Mouse (Mus musculus) limb, embryonic 13.5 days (tissue): ENCODE data around the gene Zfp948. TPM values are rescaled to one million over a fixed set of nuclear protein-coding genes. Genes with fewer than 3 reads are reported as not detected.

Experiments used
- ATAC-seq: fragments of 200-750 bp; cut with Nextera tagmentation; 2 replicates; pipeline ENCODE4 v1.8.0; 2017; ENCODE audit warnings: low read depth, moderate number of reproducible peaks, moderate TSS enrichment; ENCODE audit not compliant: low FRiP score
- H3K27ac ChIP-seq: fragments of 300-500 bp; sonication (generic); 2 replicates; pipeline ENCODE4 v1.5.1; 2015; ENCODE audit warnings: inconsistent platforms, mild to moderate bottlenecking, moderate library complexity
- H3K27me3 ChIP-seq: fragments of 300-500 bp; sonication (generic); 2 replicates; pipeline ENCODE4 v1.6.1; 2015; ENCODE audit warnings: mild to moderate bottlenecking, inconsistent platforms
- H3K36me3 ChIP-seq: fragments of 300-500 bp; sonication (generic); 2 replicates; pipeline ENCODE4 v1.6.1; 2015; ENCODE audit warnings: inconsistent platforms, mild to moderate bottlenecking, moderate library complexity
- H3K4me1 ChIP-seq: fragments of 300-500 bp; sonication (generic); 2 replicates; pipeline ENCODE4 v1.6.1; 2015; ENCODE audit warnings: inconsistent platforms
- H3K4me2 ChIP-seq: fragments of 300-500 bp; sonication (generic); replicated peaks from 2 replicates; pipeline ENCODE4 v1.6.1; 2015; ENCODE audit warnings: inconsistent platforms, mild to moderate bottlenecking, moderate library complexity
- H3K4me3 ChIP-seq: fragments of 300-500 bp; sonication (generic); 2 replicates; pipeline ENCODE4 v1.5.1; 2015; ENCODE audit warnings: moderate library complexity, mild to moderate bottlenecking, inconsistent platforms
- H3K9ac ChIP-seq: fragments of 300-500 bp; sonication (generic); 2 replicates; pipeline ENCODE4 v1.6.1; 2015; ENCODE audit warnings: mild to moderate bottlenecking, inconsistent platforms
- H3K9me3 ChIP-seq: fragments of 300-500 bp; sonication (generic); 2 replicates; pipeline ENCODE4 v1.6.1; 2016; ENCODE audit warnings: inconsistent platforms
- WGBS: fragments of 180-500 bp; shearing (Covaris S2); methylation state at CpG from one replicate; pipeline ENCODE4 v1.1.7; 2015; 5-methylcytosine and 5-hydroxymethylcytosine counted together
- polyA plus RNA-seq: library from polyadenylated mRNA; unstranded; fragments of >200 nt; fragmentation: Nextera tagmentation; extraction: Ambion mirVana; gene quantifications from 2 replicates; pipeline ENCODE4 v1.2.1, GENCODE M21; 2015

Zfp948 gene
- 16.9 and 17.9 TPM in 2 replicates for polyA plus RNA-seq

GRCm38 (mm10) chr17:21566728-21567349, at the start of gene Zfp948:
TSS of gene Zfp948 (plus strand) at chr17:21567008.
- peak within 1 kb of the TSS; percentile 72 for H3K4me3 ChIP-seq
- ATAC-seq: peak; percentile 95
- no peaks in the 10 kb centered on the region; the same call in 1 of the 2 replicates for H3K36me3 ChIP-seq
- H3K4me2 ChIP-seq: peak within 1 kb of the TSS; percentile 71
- H3K9ac ChIP-seq: peak within 1 kb of the TSS; percentile 77
- H3K27ac ChIP-seq: peak within 1 kb of the TSS; percentile 85
- H3K4me1 ChIP-seq: peaks cover 11% of the 10 kb centered on the region
- H3K27me3 ChIP-seq: no peaks in the 10 kb centered on the region
- no peaks in the 10 kb centered on the region for H3K9me3 ChIP-seq
- under 1% methylated on average over 29 of the region's 29 CpGs for WGBS

DNA sequence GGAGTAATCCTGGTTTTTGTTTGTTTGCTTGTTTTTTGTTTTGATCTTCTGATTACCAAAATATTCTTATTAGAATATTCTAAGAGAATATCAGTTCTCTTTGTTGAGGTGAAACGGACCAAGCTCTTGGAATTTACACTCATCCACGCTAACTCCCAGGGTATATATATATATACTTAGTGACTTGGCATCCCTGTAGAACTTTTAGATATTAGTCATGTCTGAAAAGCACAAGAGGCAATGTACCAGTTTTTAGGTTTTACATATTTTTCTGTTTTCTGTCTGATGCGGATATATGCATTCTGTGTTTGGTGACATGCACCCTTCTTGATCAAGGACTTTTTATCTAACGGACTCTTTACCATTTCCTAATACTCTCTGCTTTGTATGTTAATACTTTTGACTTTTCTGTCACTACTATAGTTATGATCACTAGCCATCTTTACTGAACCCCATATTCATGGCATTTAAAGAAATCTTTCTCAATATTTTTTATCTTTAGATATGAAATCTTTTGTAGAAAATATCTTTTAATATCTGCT, 49.6 kb upstream of the Zfp948 start:
- H3K4me1 ChIP-seq: 0 out of 2 replicates have a peak, but pooled peaks cover 5% of the 10 kb centered on the region
- 38% methylated on average over 4 of the region's 4 CpGs for WGBS
- H3K9ac ChIP-seq: peak overlapping the region; percentile 70
- 0 out of 2 replicates have a peak, but pooled peaks cover 1% of the 10 kb centered on the region for H3K36me3 ChIP-seq
- no peak for ATAC-seq
- peak overlapping the region; percentile 90 for H3K27ac ChIP-seq
- no peaks in the 10 kb centered on the region for H3K27me3 ChIP-seq
- H3K4me3 ChIP-seq: peak overlapping the region; percentile 55
- H3K4me2 ChIP-seq: peak overlapping the region; percentile 76
- no peaks in the 10 kb centered on the region for H3K9me3 ChIP-seq

DNA sequence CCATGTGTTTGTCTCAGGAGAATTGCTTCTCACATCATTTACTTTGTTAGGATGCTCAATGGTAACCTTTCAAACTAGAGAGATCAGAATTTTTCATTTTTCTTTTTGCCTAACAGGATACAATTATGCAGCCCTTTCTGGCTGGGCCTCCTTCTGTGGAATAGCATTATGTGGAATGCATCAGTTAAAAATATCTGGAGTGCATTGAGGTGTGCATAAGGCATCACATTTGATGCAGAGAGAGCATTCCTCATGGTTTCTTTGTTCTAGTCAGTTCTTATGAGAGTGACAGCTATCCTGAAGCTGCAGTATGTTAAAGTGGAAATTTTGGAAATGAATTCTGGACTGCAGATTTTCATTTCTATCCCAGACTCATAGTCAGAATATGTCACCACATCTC, 40.5 kb upstream of the Zfp948 start:
- no peak for ATAC-seq
- Histone ChIP-seq H3K4me2 (no peak overlapping the region), H3K9me3 (no peaks in the 10 kb centered on the region), H3K36me3 (no peaks in the 10 kb centered on the region), H3K9ac (no peak overlapping the region), H3K27ac (no peak overlapping the region), H3K4me3 (no peak overlapping the region), H3K4me1 (peaks cover under 1% of the 10 kb centered on the region), H3K27me3 (no peaks in the 10 kb centered on the region)

- no peaks in the 10 kb centered on the region for H3K9me3 ChIP-seq
- H3K4me1 ChIP-seq: peaks cover 24% of the 10 kb centered on the region
- WGBS: 74% methylated on average over 5 of the region's 5 CpGs
- ATAC-seq: no peak
- no peak overlapping the region for H3K27ac ChIP-seq
- H3K27me3 ChIP-seq: no peaks in the 10 kb centered on the region
- H3K4me2 ChIP-seq: peak overlapping the region; percentile 71; the same call in 1 of the 2 replicates
- no peak overlapping the region for H3K9ac ChIP-seq
- no peak overlapping the region for H3K4me3 ChIP-seq
- H3K36me3 ChIP-seq: no peaks in the 10 kb centered on the region
Observed at GRCm38 (mm10) chr17:21530645-21531330, 36.0 kb upstream of the Zfp948 start.

DNA sequence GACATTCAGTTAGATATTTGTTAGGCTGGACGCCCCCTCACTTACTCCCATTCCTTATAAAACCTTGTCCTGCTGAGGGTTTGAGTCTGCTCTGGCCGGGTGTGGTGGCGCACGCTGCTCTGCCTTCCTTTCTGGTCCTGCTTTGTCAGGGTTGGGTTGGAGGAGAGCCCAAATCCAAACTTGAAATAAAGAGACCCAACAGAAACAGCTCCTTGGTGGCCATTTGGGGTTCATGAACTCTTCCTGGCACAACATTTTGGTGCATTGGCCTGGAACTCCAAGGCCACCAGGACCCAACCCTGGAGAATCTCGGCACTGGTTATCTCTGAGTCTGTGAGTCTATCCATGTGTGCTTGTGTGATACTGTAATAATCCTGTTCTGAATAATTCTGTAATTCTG, 35.2 kb upstream of the Zfp948 start:
- Histone ChIP-seq H3K4me2 (peak overlapping the region; percentile 71), H3K4me3 (peak overlapping the region; percentile 60), H3K9me3 (no peaks in the 10 kb centered on the region), H3K27me3 (no peaks in the 10 kb centered on the region), H3K36me3 (no peaks in the 10 kb centered on the region), H3K4me1 (peaks cover 24% of the 10 kb centered on the region), H3K9ac (peak overlapping the region; percentile 84), H3K27ac (peak overlapping the region; percentile 90)
- 68% methylated on average over 5 of the region's 5 CpGs for WGBS
- ATAC-seq: no peak

- peak; percentile 89 for ATAC-seq
- peak overlapping the region; percentile 90 for H3K27ac ChIP-seq
- no peaks in the 10 kb centered on the region for H3K36me3 ChIP-seq
- H3K4me1 ChIP-seq: peaks cover 24% of the 10 kb centered on the region
- H3K9ac ChIP-seq: peak overlapping the region; percentile 84
- no peaks in the 10 kb centered on the region for H3K27me3 ChIP-seq
- H3K4me2 ChIP-seq: peak overlapping the region; percentile 71
- under 1% methylated on average over 54 of the region's 54 CpGs for WGBS
- H3K4me3 ChIP-seq: peak overlapping the region; percentile 60
- H3K9me3 ChIP-seq: no peaks in the 10 kb centered on the region
Observed at GRCm38 (mm10) chr17:21532101-21532951, 34.5 kb upstream of the Zfp948 start.

DNA sequence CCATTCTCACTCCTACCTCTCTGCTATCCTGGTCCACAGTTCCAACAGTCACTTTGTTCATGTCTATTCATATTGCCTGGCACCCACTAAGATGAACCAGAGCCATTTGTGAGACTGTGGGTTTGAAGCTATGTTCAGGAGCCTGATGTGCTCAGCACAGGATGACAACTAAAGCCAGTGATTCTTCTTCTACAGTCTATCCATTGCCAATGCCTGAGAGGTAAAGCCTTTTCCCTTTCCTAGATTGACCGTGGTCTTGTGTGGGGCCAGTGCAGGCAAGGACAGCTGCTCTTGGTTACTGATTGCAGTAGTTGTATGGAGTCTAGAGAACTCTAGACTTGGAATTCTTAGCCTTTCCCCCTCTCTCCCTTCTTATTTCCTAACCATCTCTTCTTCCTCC, 32.8 kb upstream of the Zfp948 start:
- no peak for ATAC-seq

GRCm38 (mm10) chr17:21534460-21535095, 32.2 kb upstream of the Zfp948 start:
- Histone ChIP-seq H3K27me3 (no peaks in the 10 kb centered on the region), H3K4me3 (peak overlapping the region; percentile 58; the same call in 1 of the 2 replicates), H3K9ac (0 out of 2 replicates have a peak overlapping the region, but pooled peaks have one; percentile 71), H3K27ac (peak overlapping the region; percentile 22; the same call in 1 of the 2 replicates), H3K36me3 (no peaks in the 10 kb centered on the region), H3K9me3 (no peaks in the 10 kb centered on the region), H3K4me1 (peaks cover 24% of the 10 kb centered on the region), H3K4me2 (peak overlapping the region; percentile 78)
- ATAC-seq: peak; percentile 34; the same call in 1 of the 2 replicates
- 18% methylated on average over 4 of the region's 4 CpGs for WGBS

More for the DNA sequence above, 32.8 kb upstream of the Zfp948 start:
- H3K27ac ChIP-seq: no peak overlapping the region
- H3K4me2 ChIP-seq: 0 out of 2 replicates have a peak overlapping the region, but pooled peaks have one; percentile 3
- no peaks in the 10 kb centered on the region for H3K9me3 ChIP-seq
- H3K9ac ChIP-seq: no peak overlapping the region
- H3K27me3 ChIP-seq: no peaks in the 10 kb centered on the region
- H3K4me1 ChIP-seq: peaks cover 24% of the 10 kb centered on the region
- H3K36me3 ChIP-seq: no peaks in the 10 kb centered on the region
- H3K4me3 ChIP-seq: no peak overlapping the region
- WGBS: 92% methylated on average over 1 of the region's 1 CpGs

DNA sequence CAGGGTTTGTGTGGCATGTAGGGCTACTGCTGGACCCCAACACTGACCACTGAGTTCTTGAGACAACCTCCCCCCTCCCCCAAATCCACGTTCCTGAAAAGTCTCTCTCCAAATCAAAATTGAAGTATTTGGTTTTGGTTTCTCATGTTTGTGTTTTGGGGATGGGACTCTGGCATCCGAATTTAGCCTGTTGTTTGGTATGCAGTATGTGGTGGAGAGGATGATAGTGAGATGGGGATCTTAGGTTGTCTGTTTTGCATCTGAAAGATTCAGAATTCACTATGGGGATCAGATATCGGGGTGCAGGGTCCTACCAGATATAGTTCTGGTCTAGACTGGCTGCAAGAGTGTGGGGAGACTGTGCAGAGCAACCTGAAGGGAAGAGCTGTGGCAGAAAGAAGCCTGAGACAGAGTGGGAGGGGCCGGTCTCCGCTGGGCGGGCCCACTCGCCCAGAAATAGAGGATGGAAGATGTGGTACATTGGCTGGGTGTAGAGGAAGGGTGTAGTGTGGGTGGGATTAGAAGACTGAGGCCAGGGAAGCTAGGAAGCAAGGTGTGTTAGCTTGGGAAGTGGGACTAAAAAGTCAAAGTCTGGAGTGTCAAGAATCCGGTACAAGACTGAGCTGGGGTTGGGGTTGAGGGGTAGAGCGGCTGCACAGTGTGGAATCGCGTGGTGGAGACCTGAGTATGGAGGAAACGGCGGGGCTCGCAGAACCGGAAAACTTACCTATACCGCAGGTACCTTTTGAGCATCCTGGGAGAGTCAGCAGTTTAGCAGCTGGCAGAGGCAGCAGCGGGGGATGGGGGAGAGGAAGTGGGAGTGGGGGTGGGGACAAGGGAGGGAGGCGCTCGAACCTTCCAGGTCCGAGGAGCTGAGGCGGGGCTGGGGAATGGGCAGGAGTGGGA, 31.5 kb upstream of the Zfp948 start, which contains the start of gene Zfp52:
Zfp52 (plus strand) TSS at position 444 of the 906 bp plus-strand sequence.
- H3K9me3 ChIP-seq: no peaks in the 10 kb centered on the region
- H3K4me2 ChIP-seq: peak within 1 kb of the TSS; percentile 78
- ATAC-seq: peak; percentile 83
- H3K4me3 ChIP-seq: peak within 1 kb of the TSS; percentile 58
- 4% methylated on average over 21 of the region's 21 CpGs for WGBS
- H3K27ac ChIP-seq: peak within 1 kb of the TSS; percentile 69
- peak within 1 kb of the TSS; percentile 71 for H3K9ac ChIP-seq
- no peaks in the 10 kb centered on the region for H3K36me3 ChIP-seq
- H3K27me3 ChIP-seq: no peaks in the 10 kb centered on the region
- peaks cover 24% of the 10 kb centered on the region for H3K4me1 ChIP-seq

DNA sequence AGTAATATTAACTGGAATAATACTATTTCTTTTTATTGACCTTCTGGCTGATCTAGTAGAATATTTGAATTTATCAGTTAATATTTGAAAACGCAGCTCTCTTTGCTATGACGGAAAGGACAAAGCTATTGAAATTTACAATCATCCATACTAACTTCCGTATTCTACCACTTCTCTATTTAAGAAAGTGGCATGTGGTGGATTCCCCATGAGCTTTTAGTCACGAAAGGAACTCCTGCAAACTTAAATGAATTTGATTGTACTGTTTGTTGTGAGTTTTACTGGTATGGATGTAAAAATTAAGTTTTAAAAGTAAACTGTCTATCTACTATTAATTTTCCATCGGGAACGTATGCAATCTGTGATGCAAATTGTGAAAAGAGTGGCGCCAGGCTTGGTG, 30.7 kb upstream of the Zfp948 start:
- no peaks in the 10 kb centered on the region for H3K36me3 ChIP-seq
- H3K27ac ChIP-seq: no peak overlapping the region
- H3K4me1 ChIP-seq: peaks cover 24% of the 10 kb centered on the region
- no peaks in the 10 kb centered on the region for H3K27me3 ChIP-seq
- peak overlapping the region; percentile 78 for H3K4me2 ChIP-seq
- H3K4me3 ChIP-seq: peak overlapping the region; percentile 58
- H3K9ac ChIP-seq: peak overlapping the region; percentile 71
- no peaks in the 10 kb centered on the region for H3K9me3 ChIP-seq
- 40% methylated on average over 7 of the region's 7 CpGs for WGBS
- ATAC-seq: no peak
